Mouse (Mus musculus): ENCODE data around the gene Hoxa6.

The Hoxa6 gene

DNA sequence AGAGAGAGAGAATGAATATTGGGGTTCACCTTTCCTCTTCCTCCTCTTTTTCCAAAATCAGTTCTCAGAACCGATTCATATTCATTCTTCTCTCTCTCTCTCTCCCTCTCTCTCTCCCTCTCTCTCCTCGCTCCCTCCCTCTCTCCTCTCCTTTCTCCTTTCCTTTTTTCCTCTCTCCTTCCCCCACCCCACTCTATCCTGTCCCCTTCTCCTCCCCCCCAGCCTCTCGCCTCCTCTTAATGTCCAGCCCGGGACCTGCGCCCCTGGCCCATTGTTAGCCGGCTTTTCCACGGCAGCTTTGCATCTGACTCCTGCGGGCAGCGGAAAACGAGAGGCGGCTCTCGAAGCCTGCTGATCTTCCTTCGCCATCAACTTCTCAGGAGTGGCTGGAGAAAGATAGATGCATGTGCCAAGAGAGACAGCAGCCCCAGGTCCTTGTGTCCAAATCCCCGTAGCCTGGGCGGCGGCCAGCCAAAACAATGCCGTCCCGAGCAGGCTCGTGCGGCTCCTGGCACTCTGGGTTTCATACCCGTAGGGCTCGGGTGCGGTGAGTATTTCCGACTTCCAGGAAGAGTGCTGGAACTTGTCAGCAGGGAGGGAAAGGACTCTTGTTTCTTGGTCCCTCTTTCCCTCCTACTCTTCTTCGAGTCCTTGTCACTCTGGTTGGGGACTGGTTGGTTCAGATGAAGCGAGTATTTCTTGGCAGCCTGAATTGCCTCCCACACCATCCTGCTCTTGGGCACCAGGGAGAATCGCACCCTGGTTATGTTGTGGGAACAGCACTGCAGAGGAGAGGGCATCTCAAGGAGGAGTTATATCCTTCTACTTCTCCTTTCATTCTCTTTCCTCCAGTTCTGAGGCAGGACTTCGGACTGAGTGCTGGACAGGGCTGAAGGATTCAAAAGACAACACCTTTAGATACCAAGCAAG, 42.8 kb downstream of the Hoxa6 start:
- peak in 1 of 2 experiments; percentile 19 for DNase-seq (ENCODE audit: low spot score in 2 of 2)

DNA sequence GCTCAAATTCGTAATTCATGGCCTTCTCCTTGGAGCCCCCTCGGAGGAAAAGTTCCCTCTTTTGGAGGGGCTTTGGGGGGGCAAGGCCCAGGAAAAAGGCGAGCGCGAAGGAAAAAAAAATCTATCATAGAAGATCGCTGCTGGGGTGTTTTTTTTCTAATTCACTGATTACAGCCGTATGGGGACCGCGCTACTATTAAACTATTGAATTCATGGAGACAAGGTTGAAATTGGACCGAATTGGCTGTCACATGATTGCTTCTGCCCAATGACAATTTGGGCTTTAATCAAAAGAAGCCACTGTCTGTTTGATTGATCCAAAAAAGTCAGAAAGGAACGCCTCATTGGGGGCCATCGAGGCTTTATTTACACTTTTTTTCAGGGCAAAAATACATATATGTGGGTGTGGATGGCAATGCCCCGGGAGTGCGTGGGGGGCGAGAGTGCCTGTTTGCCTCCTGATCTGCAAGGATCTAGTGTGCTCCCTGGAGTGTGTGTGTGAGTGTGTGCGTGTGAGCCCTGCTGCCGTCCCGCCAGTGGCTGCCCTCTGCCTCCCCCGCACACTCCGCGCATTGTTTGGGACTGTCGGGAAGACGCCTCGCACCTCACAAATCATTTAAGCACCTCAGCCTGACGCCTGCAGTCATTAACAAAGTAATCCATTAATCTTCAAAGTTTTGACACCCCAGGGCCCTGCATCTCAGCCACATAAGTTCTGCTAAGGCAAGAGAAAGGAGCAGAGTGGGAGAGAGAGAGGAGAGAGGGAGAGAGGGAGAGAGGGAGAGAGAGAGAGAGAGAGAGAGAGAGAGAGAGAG, 43.7 kb downstream of the Hoxa6 start, which contains the start of gene Hoxa2:
Gene Hoxa2, minus strand, starts transcription at position 206 of the 815 bp plus-strand sequence.
- DNase-seq (ENCODE audit: low spot score in 2 of 2) = peak in 1 of 2 experiments; percentile 16

- peak in 1 of 2 experiments; percentile 18 for DNase-seq (ENCODE audit: low spot score in 2 of 2)
Measured at GRCm38 (mm10) chr6:52164051-52164625, 44.4 kb downstream of the Hoxa6 start.

DNA sequence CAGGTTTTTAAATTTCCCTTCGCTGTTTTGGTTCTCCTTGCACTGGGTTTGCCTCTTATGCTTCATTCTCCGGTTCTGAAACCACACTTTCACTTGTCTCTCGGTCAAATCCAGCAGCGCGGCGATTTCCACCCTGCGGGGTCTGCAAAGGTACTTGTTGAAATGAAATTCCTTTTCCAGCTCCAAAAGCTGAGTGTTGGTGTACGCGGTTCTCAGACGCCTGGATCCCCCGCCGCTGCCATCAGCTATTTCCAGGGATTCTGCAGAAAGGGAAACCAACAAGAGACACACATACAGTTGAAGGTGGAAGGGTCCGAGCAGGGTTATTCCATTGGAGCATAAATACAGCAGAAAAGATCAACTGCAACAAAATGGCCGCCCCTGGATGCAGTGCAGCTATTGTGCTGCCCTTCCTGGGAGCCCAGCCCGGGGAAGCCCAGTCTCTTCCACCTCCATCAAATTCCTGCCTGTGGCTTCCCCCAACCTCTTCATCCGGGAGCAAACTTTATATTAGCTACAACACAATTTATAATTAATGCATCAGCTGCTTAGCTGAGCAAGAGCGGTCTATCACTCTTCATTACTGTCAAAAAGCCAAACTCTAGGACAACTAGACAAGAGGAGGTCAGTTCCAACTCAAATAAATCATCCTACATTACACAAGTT, 45.0 kb downstream of the Hoxa6 start:
- peak in 1 of 2 experiments; percentile 16 for DNase-seq (ENCODE audit: low spot score in 2 of 2)

GRCm38 (mm10) chr6:52162611-52163365, 45.7 kb downstream of the Hoxa6 start:
- peak in 1 of 2 experiments; percentile 15 for DNase-seq (ENCODE audit: low spot score in 2 of 2)

GRCm38 (mm10) chr6:52162093-52162380, 46.5 kb downstream of the Hoxa6 start:
- DNase-seq (ENCODE audit: low spot score in 2 of 2) = no peak

- DNase-seq (ENCODE audit: low spot score in 2 of 2) = no peak
Measured at GRCm38 (mm10) chr6:52161336-52162092, 47.0 kb downstream of the Hoxa6 start.

- DNase-seq (ENCODE audit: low spot score in 2 of 2) = no peak
Measured at GRCm38 (mm10) chr6:52160511-52161335, 47.8 kb downstream of the Hoxa6 start.

DNA sequence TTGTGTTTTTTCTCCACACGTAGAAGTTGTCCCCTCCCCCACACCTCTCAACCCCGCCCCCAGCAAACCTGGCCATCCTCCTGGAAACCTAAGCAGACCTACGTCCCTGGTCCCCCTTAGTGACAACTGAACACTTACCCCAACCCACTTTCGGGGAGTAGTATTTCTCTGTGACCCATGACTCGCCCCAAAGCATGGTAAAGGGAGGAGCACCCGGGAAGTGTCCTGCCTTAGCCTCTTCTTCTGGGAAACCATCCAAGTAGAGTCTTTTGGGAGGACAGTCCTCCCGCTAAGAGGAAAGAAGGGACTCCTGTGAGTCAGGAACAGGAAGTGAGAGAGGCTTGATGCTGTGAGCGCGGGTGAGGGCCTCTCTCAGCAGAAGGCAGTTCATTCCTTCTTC, 48.5 kb downstream of the Hoxa6 start:
- no peak for DNase-seq (ENCODE audit: low spot score in 2 of 2)

DNA sequence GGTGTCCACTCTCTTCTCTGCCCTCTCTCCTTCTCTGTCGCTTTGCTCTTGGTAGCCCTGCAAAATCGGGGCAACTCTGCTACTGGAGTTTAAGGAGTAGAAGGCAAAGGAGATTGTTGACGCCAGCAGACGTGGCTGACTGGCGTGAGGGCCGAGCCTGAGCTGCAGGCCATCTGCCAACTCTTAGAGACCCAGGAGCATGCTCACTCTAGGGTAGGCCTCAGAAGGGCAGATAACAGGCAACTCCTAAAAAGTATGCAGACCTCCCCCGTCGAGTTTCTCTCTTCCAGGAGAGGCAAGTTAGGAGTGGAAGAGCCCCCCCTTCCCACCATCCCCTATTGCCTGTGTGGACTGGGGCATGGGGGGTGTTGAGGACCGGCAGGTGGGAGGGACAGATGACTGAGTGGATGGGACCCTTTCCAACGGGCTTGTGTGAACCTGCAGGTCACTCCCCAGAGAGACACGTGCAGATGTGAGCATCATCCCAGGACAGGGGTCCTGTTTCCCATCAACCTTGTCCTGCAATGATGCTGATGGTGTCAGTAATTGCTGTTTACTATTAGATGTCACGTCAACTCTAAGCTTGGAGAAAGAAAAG, 49.3 kb downstream of the Hoxa6 start:
- no peak for DNase-seq (ENCODE audit: low spot score in 2 of 2)

DNA sequence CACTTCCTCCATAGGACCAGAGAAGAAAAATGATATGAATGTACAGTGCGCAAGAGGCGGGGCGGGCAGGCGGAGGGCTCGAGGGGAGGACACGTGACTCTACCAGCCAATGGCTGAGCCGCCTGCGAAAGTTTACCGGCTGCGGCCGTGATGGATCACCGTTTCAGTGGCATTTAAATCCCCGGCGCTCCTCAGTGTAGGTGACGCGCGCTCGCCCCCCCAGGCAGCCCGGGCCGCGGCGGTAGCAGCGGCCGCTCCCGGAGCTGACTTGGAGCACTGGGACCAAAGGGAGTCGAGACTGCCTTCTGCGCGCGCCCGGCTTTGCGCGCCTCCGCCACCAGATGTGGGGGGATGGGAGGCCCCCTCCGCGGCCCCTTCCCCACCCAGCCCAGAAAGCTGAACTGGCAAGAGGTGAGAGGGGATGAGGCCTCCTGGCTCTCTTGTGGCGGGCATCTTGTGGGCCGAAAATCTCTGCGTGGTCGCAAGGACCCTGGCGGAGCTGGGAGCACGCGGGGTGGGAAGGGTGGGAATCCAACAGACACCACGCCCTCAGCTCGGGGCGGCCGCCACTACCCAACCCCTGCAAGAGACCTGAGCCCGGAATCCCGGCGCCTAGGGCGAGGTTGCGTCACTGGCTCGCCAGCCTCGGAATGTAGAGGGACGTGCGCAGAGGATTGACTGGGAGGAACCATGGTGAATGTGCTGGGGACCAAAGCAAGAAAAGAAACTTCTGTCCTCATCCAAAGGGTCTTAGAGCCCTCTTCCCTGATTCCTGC, 50.1 kb downstream of the Hoxa6 start, which contains the start of gene Hoxa1:
Gene Hoxa1, minus strand, starts transcription at position 42 of the 776 bp plus-strand sequence.
- DNase-seq (ENCODE audit: low spot score in 2 of 2) = peak; percentile 76 to 81

GRCm38 (mm10) chr6:52157466-52158275, 50.9 kb downstream of the Hoxa6 start:
- no peak for DNase-seq (ENCODE audit: low spot score in 2 of 2)

DNA sequence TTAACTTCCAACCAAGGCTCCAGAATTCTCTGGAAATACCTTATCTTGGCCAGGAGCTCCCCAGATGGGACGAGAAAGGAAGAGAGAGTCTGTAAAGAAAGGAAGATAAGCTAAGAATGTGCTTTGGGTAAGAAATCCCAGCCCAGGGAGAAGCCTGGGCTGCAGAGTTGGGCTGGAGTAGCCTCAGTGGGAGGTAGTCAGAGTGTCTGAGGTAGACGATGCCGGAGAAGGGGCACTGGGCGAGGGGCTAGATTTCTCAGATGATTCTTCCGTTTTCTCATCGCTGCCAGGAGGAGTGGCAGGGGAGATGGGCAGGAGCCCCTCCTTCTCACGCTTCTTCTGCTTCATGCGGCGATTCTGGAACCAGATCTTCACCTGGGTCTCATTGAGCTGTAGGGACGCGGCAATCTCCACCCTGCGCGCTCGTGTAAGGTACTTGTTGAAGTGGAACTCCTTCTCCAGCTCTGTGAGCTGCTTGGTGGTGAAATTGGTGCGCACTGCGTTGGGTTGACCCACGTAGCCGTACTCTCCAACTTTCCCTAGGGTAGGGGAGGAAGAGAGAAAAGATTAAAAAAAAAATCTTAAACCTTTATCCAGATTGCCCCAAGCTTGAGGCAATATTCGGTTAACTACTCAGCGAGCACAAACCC, 51.8 kb downstream of the Hoxa6 start:
- no peak for DNase-seq (ENCODE audit: low spot score in 2 of 2)

Data from urinary bladder, postnatal 4 days (tissue).